Mouse (Mus musculus) intestine, embryonic 16.5 days (tissue): ENCODE results near the gene Pcca. TPM values are rescaled to one million over a fixed set of nuclear protein-coding genes. Genes with fewer than 3 reads are reported as not detected.

Source experiments
- ATAC-seq: fragments of 200-750 bp; cut with Nextera tagmentation; 2 replicates; pipeline ENCODE4 v1.8.0; 2017; ENCODE audit warnings: moderate TSS enrichment, moderate library complexity
- H3K27ac ChIP-seq: fragments of 300-500 bp; sonication (generic); 2 replicates; pipeline ENCODE4 v1.5.1; 2014; ENCODE audit warnings: mild to moderate bottlenecking, low read length
- H3K27me3 ChIP-seq: fragments of 300-500 bp; sonication (generic); replicated peaks from 2 replicates; pipeline ENCODE4 v1.6.1; 2014; ENCODE audit warnings: low read length, control low read depth, mixed read lengths; ENCODE audit not compliant: control insufficient read depth, insufficient read depth
- H3K36me3 ChIP-seq: fragments of 300-500 bp; sonication (generic); 2 replicates; pipeline ENCODE4 v1.6.1; 2014; ENCODE audit warnings: low read length, control low read depth; ENCODE audit not compliant: control insufficient read depth, insufficient read depth
- H3K4me1 ChIP-seq: fragments of 300-500 bp; sonication (generic); 2 replicates; pipeline ENCODE4 v1.6.1; 2014; ENCODE audit warnings: low read length, control low read depth, mixed read lengths; ENCODE audit not compliant: control insufficient read depth, insufficient read depth
- H3K4me2 ChIP-seq: fragments of 300-500 bp; sonication (generic); 2 replicates; pipeline ENCODE4 v1.6.1; 2014; ENCODE audit warnings: low read depth, low read length, control low read depth
- H3K4me3 ChIP-seq: fragments of 300-500 bp; sonication (generic); 2 replicates; pipeline ENCODE4 v1.5.1; 2014; ENCODE audit warnings: mild to moderate bottlenecking, low read length
- H3K9ac ChIP-seq: fragments of 300-500 bp; sonication (generic); 2 replicates; pipeline ENCODE4 v1.6.1; 2014; ENCODE audit warnings: low read depth, low read length
- H3K9me3 ChIP-seq: fragments of 300-500 bp; sonication (generic); 2 replicates; pipeline ENCODE4 v1.6.1; 2016; ENCODE audit warnings: low read length, control low read depth; ENCODE audit not compliant: control insufficient read depth
- WGBS: fragments of 180-500 bp; shearing (Covaris S2); extraction: QIAGEN DNeasy Blood & Tissue Kit; methylation state at CpG from one replicate; pipeline ENCODE4 v1.1.7; 2014; 5-methylcytosine and 5-hydroxymethylcytosine counted together
- polyA plus RNA-seq: library from polyadenylated mRNA; unstranded; fragments of >200 nt; fragmentation: Nextera tagmentation; extraction: Ambion mirVana; gene quantifications from 2 replicates; pipeline ENCODE4 v1.2.1, GENCODE M21; 2015

The Pcca gene
- polyA plus RNA-seq, 1 experiment from 2014 or later, result 17.3 TPM

GRCm38 (mm10) chr14:122612317-122612716 is 78.2 kb downstream of the Pcca start:
- no peaks in the 10 kb centered on the region for H3K27me3 ChIP-seq
- H3K4me3 ChIP-seq, result no peak overlapping the region
- no peaks in the 10 kb centered on the region for H3K9me3 ChIP-seq
- H3K9ac ChIP-seq, result no peak overlapping the region
- no peaks in the 10 kb centered on the region for H3K36me3 ChIP-seq
- ATAC-seq, result no peak
- H3K4me2 ChIP-seq, result no peak overlapping the region
- no peak overlapping the region for H3K27ac ChIP-seq
- 71% methylated on average over 3 of the region's 3 CpGs for WGBS
- H3K4me1 ChIP-seq, result no peaks in the 10 kb centered on the region

GRCm38 (mm10) chr14:122617656-122618055 is 83.5 kb downstream of the Pcca start:
- no peak overlapping the region for H3K27ac ChIP-seq
- no peak overlapping the region for H3K4me3 ChIP-seq
- ATAC-seq, result no peak
- H3K9me3 ChIP-seq, result no peaks in the 10 kb centered on the region
- no peaks in the 10 kb centered on the region for H3K36me3 ChIP-seq
- H3K4me2 ChIP-seq, result no peak overlapping the region
- H3K27me3 ChIP-seq, result no peaks in the 10 kb centered on the region
- no peak overlapping the region for H3K9ac ChIP-seq
- no peaks in the 10 kb centered on the region for H3K4me1 ChIP-seq
- 95% methylated on average over 2 of the region's 2 CpGs for WGBS

- no peak for ATAC-seq
- 87% methylated on average over 2 of the region's 2 CpGs for WGBS
- no peak overlapping the region for H3K4me3 ChIP-seq
Measured at GRCm38 (mm10) chr14:122633416-122633815, 99.3 kb downstream of the Pcca start.

GRCm38 (mm10) chr14:122636601-122637000 is 102.5 kb downstream of the Pcca start:
- Histone ChIP-seq H3K9ac (no peak overlapping the region), H3K36me3 (no peaks in the 10 kb centered on the region), H3K27ac (no peak overlapping the region), H3K9me3 (no peaks in the 10 kb centered on the region), H3K4me1 (no peaks in the 10 kb centered on the region), H3K4me3 (no peak overlapping the region), H3K4me2 (no peak overlapping the region), H3K27me3 (no peaks in the 10 kb centered on the region)
- 64% methylated on average over 6 of the region's 6 CpGs for WGBS
- no peak for ATAC-seq

More at GRCm38 (mm10) chr14:122633416-122633815, 99.3 kb downstream of the Pcca start:
- no peak overlapping the region for H3K27ac ChIP-seq
- no peaks in the 10 kb centered on the region for H3K36me3 ChIP-seq
- no peak overlapping the region for H3K4me2 ChIP-seq
- H3K9ac ChIP-seq, result no peak overlapping the region
- H3K9me3 ChIP-seq, result no peaks in the 10 kb centered on the region
- H3K27me3 ChIP-seq, result no peaks in the 10 kb centered on the region
- H3K4me1 ChIP-seq, result no peaks in the 10 kb centered on the region

- Histone ChIP-seq H3K4me2 (no peak overlapping the region), H3K27me3 (no peaks in the 10 kb centered on the region), H3K4me3 (no peak overlapping the region), H3K4me1 (no peaks in the 10 kb centered on the region), H3K27ac (no peak overlapping the region), H3K9me3 (no peaks in the 10 kb centered on the region), H3K36me3 (no peaks in the 10 kb centered on the region), H3K9ac (no peak overlapping the region)
- WGBS, result 64% methylated on average over 5 of the region's 5 CpGs
- no peak for ATAC-seq
Measured at GRCm38 (mm10) chr14:122637798-122638555, 103.9 kb downstream of the Pcca start.

- no peaks in the 10 kb centered on the region for H3K36me3 ChIP-seq
- no peak overlapping the region for H3K4me2 ChIP-seq
- no peak for ATAC-seq
- no peak overlapping the region for H3K9ac ChIP-seq
- H3K9me3 ChIP-seq, result no peaks in the 10 kb centered on the region
- H3K27me3 ChIP-seq, result no peaks in the 10 kb centered on the region
- no peak overlapping the region for H3K27ac ChIP-seq
- no peaks in the 10 kb centered on the region for H3K4me1 ChIP-seq
- WGBS, result 83% methylated on average over 2 of the region's 2 CpGs
- no peak overlapping the region for H3K4me3 ChIP-seq
Measured at GRCm38 (mm10) chr14:122639168-122639720, 105.1 kb downstream of the Pcca start.

- H3K4me1 ChIP-seq, result no peaks in the 10 kb centered on the region
- H3K9me3 ChIP-seq, result no peaks in the 10 kb centered on the region
- no peak overlapping the region for H3K9ac ChIP-seq
- no peak overlapping the region for H3K4me3 ChIP-seq
- H3K27ac ChIP-seq, result no peak overlapping the region
- 82% methylated on average over 1 of the region's 1 CpGs for whole genome bisulfite sequencing
- no peak for ATAC-seq
- no peaks in the 10 kb centered on the region for H3K27me3 ChIP-seq
- no peak overlapping the region for H3K4me2 ChIP-seq
- H3K36me3 ChIP-seq, result no peaks in the 10 kb centered on the region
Measured at GRCm38 (mm10) chr14:122642432-122642831, 108.3 kb downstream of the Pcca start.

GRCm38 (mm10) chr14:122648214-122648613 is 114.1 kb downstream of the Pcca start:
- WGBS, result 71% methylated on average over 1 of the region's 1 CpGs
- ATAC-seq, result no peak
- H3K9ac ChIP-seq, result no peak overlapping the region
- H3K9me3 ChIP-seq, result no peaks in the 10 kb centered on the region
- no peak overlapping the region for H3K4me3 ChIP-seq
- no peaks in the 10 kb centered on the region for H3K27me3 ChIP-seq
- no peaks in the 10 kb centered on the region for H3K36me3 ChIP-seq
- no peak overlapping the region for H3K27ac ChIP-seq
- no peaks in the 10 kb centered on the region for H3K4me1 ChIP-seq
- H3K4me2 ChIP-seq, result no peak overlapping the region

- Histone ChIP-seq H3K9me3 (no peaks in the 10 kb centered on the region), H3K4me2 (no peak overlapping the region), H3K9ac (no peak overlapping the region), H3K27ac (no peak overlapping the region), H3K27me3 (no peaks in the 10 kb centered on the region), H3K4me3 (no peak overlapping the region), H3K4me1 (no peaks in the 10 kb centered on the region), H3K36me3 (no peaks in the 10 kb centered on the region)
- ATAC-seq, result no peak
- WGBS, result 76% methylated on average over 3 of the region's 3 CpGs
Measured at GRCm38 (mm10) chr14:122649336-122649950, 115.3 kb downstream of the Pcca start.
